Mouse (Mus musculus) heart, adult 2 months (tissue): ENCODE data around the gene Acvr1. TPM values are rescaled to one million over a fixed set of nuclear protein-coding genes. Genes with fewer than 3 reads are reported as not detected.

Experiments used
- DNase-seq, 2 experiments: peaks; one replicate each; pipeline ENCODE4 v3.0.0; 2021
- H3K27ac ChIP-seq: fragments of 200-600 bp; 2 replicates; pipeline ENCODE4 v1.8.1; 2022
- H3K27me3 ChIP-seq: fragments of 200-500 bp; 2 replicates; pipeline ENCODE4 v1.6.1; 2012; ENCODE audit warnings: mild to moderate bottlenecking, low read length, inconsistent platforms, mixed read lengths; ENCODE audit not compliant: control insufficient read depth, insufficient read depth
- H3K36me3 ChIP-seq: fragments of 200-500 bp; 2 replicates; pipeline ENCODE4 v1.6.1; 2012; ENCODE audit warnings: low read length, inconsistent platforms; ENCODE audit not compliant: control insufficient read depth, insufficient read depth
- H3K4me1 ChIP-seq: fragments of 200-500 bp; 2 replicates; pipeline ENCODE4 v1.6.1; 2011; ENCODE audit warnings: low read length; ENCODE audit not compliant: control insufficient read depth, insufficient read depth
- H3K4me3 ChIP-seq: fragments of 200-600 bp; 2 replicates; pipeline ENCODE4 v1.8.1; 2022
- H3K79me2 ChIP-seq: fragments of 200-500 bp; replicated peaks from 2 replicates; pipeline ENCODE4 v1.6.1; 2012; ENCODE audit warnings: mild to moderate bottlenecking, inconsistent platforms, low read length, moderate library complexity, mixed read lengths; ENCODE audit not compliant: control insufficient read depth, insufficient read depth
- H3K9ac ChIP-seq: fragments of 200-500 bp; 2 replicates; pipeline ENCODE4 v1.6.1; 2012; ENCODE audit warnings: low read depth, mild to moderate bottlenecking, control low read depth, inconsistent platforms, low read length, mixed read lengths
- CTCF ChIP-seq: fragments of 200-600 bp; IDR thresholded peaks from 2 replicates; pipeline ENCODE4 v1.8.1; 2022; ENCODE audit warnings: antibody characterized with exemption, mild to moderate bottlenecking, moderate library complexity
- EP300 ChIP-seq: fragments of 200-500 bp; IDR thresholded peaks from 2 replicates; pipeline ENCODE4 v1.6.1; 2011; ENCODE audit warnings: low read depth, low read length, control low read depth; ENCODE audit not compliant: insufficient read depth
- POLR2A ChIP-seq: fragments of 200-500 bp; IDR thresholded peaks from 2 replicates; pipeline ENCODE4 v1.6.1; 2011; ENCODE audit warnings: mild to moderate bottlenecking, low read depth, low read length, control low read depth; ENCODE audit not compliant: insufficient read depth
- WGBS: fragments of 180-500 bp; shearing (Covaris S2); methylation state at CpG from one replicate; pipeline ENCODE4 v1.1.7; 2018; 5-methylcytosine and 5-hydroxymethylcytosine counted together
- intact Hi-C: fragments of 180-260 bp; cut with DNase I; formaldehyde crosslinking; loops from one replicate; pipeline ENCODE4 v1.15.1; 2025
- polyA plus RNA-seq: library from polyadenylated mRNA; depleted of rRNA; stranded (reverse); fragments of >200 nt; gene quantifications from 2 replicates; pipeline ENCODE4 v1.2.3, GENCODE M21; 2012
- total RNA-seq, 2 experiments: library from RNA; stranded (reverse); gene quantifications; 2 replicates each; pipeline ENCODE4 v1.2.3; 2021

Acvr1 gene
- total and polyA plus RNA-seq, 3 experiments, result 7.4 to 15.7 (median 14.6) TPM

DNA sequence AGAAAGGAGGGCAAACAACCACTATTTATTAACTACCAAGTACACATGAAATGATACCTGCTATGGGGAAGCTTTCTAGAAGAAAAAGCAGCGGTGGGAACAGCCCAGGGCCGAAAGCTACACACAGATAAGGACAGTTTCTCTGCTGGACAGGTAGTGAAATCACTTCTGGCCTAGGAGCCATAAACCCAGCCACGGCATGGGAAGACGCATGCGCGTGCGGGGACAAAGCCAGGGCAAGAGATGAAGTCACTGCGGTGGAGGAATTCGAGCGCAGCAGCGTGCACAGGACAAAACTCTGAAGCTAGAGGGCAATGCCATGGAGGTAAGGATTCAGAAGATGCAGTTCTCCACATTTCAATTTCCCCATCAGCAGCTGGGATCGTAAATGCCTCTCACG lies 131.4 kb downstream of the Acvr1 start:
- Histone ChIP-seq H3K27ac (no peak overlapping the region), H3K9ac (no peak overlapping the region), H3K36me3 (no peaks in the 10 kb centered on the region; the same call in 1 of the 2 replicates), H3K4me1 (no peaks in the 10 kb centered on the region), H3K27me3 (no peaks in the 10 kb centered on the region), H3K4me3 (no peak overlapping the region), H3K79me2 (no peaks in the 10 kb centered on the region)
- no peak for DNase-seq
- TF ChIP-seq POLR2A, result no peak
- WGBS, result 86% methylated on average over 13 of the region's 13 CpGs
- intact Hi-C loops, result no loop called here

DNA sequence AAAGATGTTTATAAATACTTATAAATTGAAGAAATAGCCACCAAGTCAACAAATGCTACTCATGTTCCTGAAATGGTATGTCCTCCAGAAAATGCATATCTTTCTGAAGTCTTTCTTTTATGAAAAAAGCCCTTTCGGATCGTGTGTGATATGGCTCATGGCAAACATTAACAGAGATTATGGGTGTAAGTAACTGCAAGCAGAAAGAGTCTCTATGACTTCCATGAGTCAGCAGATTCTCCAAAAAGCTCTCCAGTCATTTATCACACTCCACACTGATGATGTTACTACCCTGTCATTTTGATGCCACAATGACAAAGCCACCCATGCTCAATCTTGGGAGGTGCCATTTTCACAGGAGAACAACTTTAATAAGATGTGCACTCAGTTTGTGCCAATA lies 132.5 kb downstream of the Acvr1 start:
- WGBS, result 82% methylated on average over 2 of the region's 2 CpGs
- Histone ChIP-seq H3K27ac (no peak overlapping the region), H3K9ac (no peak overlapping the region), H3K79me2 (no peaks in the 10 kb centered on the region), H3K27me3 (no peaks in the 10 kb centered on the region), H3K4me1 (no peaks in the 10 kb centered on the region), H3K36me3 (no peaks in the 10 kb centered on the region; the same call in 1 of the 2 replicates), H3K4me3 (no peak overlapping the region)
- TF ChIP-seq EP300 (no peak), CTCF (no peak)
- no peak for DNase-seq
- intact Hi-C loops, result no loop called here

DNA sequence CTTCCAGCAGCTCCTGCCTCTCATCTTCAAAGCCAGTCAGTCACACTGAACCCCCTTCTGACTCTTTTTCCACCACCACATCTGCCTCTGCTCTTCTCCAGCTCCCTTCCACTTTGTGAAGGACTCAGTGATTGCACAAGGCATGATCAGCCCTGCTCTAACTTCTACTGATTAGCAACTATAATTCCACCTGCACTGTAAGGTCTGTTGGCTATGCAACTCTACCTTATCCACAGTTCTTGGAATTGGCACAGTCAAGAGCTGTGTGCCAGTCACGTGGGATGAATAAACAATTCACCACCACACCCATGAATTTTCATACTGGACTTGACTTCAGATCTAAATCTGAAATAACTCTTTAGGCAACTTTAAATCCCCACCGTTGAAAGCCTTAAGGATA lies 133.6 kb downstream of the Acvr1 start:
- no peaks in the 10 kb centered on the region for H3K4me1 ChIP-seq
- no peak for DNase-seq
- intact Hi-C loops, result no loop called here

DNA sequence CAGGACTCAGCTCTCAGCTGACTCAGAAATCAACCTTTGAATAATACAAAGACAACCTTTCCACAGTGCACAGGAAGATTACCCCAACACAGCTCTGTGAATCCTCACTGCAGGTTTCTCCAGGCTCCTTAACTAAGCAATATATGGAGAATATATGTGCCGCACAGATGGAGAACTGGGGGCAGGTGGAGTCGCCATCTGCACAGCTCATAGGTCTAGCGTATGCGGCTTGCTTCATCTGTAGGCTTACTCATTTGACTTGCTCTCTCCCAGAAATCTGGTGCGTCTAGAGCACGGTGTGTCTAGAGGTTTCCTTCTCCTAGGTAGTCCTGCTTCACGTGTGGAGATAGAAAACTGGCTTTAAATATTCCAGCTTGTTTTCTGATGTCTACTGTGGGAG lies 134.7 kb downstream of the Acvr1 start:
- Histone ChIP-seq H3K79me2 (no peaks in the 10 kb centered on the region), H3K27ac (no peak overlapping the region), H3K4me3 (no peak overlapping the region), H3K36me3 (no peaks in the 10 kb centered on the region), H3K4me1 (no peaks in the 10 kb centered on the region), H3K9ac (no peak overlapping the region), H3K27me3 (no peaks in the 10 kb centered on the region)
- intact Hi-C loops, result no loop called here
- WGBS, result 97% methylated on average over 7 of the region's 7 CpGs
- TF ChIP-seq EP300 (no peak), CTCF (no peak), POLR2A (no peak)
- no peak for DNase-seq

More for the DNA sequence above, 133.6 kb downstream of the Acvr1 start:
- H3K79me2 ChIP-seq, result no peaks in the 10 kb centered on the region
- 78% methylated on average over 2 of the region's 2 CpGs for WGBS
- no peak overlapping the region for H3K9ac ChIP-seq
- H3K4me3 ChIP-seq, result no peak overlapping the region
- no peaks in the 10 kb centered on the region for H3K36me3 ChIP-seq
- H3K27ac ChIP-seq, result no peak overlapping the region
- no peaks in the 10 kb centered on the region for H3K27me3 ChIP-seq
- no peak for TF ChIP-seq CTCF
- TF ChIP-seq POLR2A, result no peak
- no peak for TF ChIP-seq EP300

DNA sequence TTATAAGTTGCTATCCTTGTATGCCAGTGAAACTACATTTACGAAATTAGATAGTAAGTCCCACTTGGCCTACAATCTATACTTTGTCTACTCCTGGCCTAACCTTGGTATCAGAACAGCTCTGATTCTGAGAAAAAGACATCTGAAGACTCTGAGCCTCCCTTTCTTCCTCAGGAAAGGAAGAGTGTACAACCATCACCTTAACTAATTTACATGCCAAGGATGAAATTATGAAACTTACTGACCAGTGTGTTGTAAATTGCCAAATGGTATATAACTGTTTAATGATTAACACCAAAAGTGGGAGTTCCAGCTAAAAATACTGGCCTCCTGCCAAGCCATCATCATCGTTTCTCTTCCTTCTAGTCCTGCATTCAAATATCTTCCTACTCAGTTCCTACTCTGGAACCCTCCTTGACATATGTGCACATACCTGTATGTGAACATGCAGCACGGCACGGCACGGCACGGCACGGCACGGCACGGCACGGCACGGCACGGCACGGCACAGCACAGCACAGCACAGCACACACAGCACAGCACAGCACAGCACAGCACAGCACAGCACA lies 141.4 kb downstream of the Acvr1 start:
- 94% methylated on average over 13 of the region's 13 CpGs for WGBS
- H3K79me2 ChIP-seq, result no peaks in the 10 kb centered on the region

DNA sequence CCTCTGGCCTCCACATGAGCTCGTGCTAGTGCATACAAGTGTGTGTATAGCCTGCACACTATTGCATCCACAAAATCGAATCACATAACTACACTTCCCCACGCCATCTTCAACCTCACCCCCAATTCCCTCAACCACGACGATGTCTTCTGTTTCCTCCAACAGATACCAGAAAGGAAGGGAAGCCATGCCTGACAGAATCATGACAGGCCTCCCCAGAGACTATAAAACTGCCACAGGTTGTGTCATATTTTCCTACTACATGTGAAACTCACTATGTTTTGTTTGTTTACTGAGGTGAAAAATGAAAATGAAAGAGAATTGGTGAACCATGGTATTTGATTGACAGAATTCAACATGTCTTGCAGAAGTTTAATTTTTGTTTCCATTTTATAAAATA lies 143.6 kb downstream of the Acvr1 start:
- Histone ChIP-seq H3K9ac (no peak overlapping the region), H3K27ac (no peak overlapping the region), H3K36me3 (no peaks in the 10 kb centered on the region), H3K4me3 (no peak overlapping the region), H3K4me1 (no peaks in the 10 kb centered on the region), H3K79me2 (no peaks in the 10 kb centered on the region), H3K27me3 (no peaks in the 10 kb centered on the region)
- 61% methylated on average over 5 of the region's 5 CpGs for WGBS
- intact Hi-C loops, result no loop called here
- TF ChIP-seq POLR2A, result no peak
- TF ChIP-seq CTCF, result no peak
- no peak for TF ChIP-seq EP300
- DNase-seq, result no peak

More for the DNA sequence above, 141.4 kb downstream of the Acvr1 start:
- H3K36me3 ChIP-seq, result no peaks in the 10 kb centered on the region
- intact Hi-C loops, result no loop called here
- no peak for DNase-seq
- H3K27ac ChIP-seq, result no peak overlapping the region
- TF ChIP-seq CTCF, result no peak
- TF ChIP-seq POLR2A, result no peak
- no peak for TF ChIP-seq EP300
- no peak overlapping the region for H3K4me3 ChIP-seq
- no peaks in the 10 kb centered on the region for H3K4me1 ChIP-seq
- H3K9ac ChIP-seq, result no peak overlapping the region
- H3K27me3 ChIP-seq, result no peaks in the 10 kb centered on the region

DNA sequence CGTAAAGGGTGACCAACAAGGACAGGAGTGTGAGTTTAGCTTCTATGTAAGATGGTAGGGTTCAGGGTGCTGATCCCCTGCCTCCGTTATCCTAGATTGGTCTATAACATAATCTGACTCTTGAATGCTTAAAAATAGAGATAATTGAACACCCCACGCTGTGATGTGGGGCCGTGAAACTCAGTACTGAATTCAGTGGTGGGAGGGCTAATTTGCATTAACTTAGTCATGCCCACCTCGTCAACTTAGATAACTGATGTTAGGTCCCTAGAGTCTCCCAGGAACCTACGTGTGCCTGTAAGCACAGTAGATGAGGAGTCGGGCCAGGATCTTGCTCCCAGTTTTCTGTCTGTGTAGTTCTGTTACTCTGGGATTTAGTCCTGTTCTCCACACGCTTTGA lies 147.4 kb downstream of the Acvr1 start:
- no peak for TF ChIP-seq POLR2A
- TF ChIP-seq CTCF, result no peak
- no peak for TF ChIP-seq EP300
- Histone ChIP-seq H3K79me2 (no peaks in the 10 kb centered on the region), H3K36me3 (no peaks in the 10 kb centered on the region), H3K4me3 (no peak overlapping the region), H3K4me1 (no peaks in the 10 kb centered on the region), H3K27me3 (no peaks in the 10 kb centered on the region), H3K27ac (no peak overlapping the region), H3K9ac (no peak overlapping the region)
- intact Hi-C loops, result no loop called here
- WGBS, result 88% methylated on average over 8 of the region's 8 CpGs
- no peak for DNase-seq
